Mouse (Mus musculus) embryonic facial prominence, embryonic 11.5 days (tissue): Measurements from ENCODE around the gene Enox1. TPM values are rescaled to one million over a fixed set of nuclear protein-coding genes. Genes with fewer than 3 reads are reported as not detected.

ENCODE experiments used
- ATAC-seq: fragments of 200-750 bp; cut with Nextera tagmentation; replicated peaks from 2 replicates; pipeline ENCODE4 v1.8.0; 2017; ENCODE audit warnings: low read depth; ENCODE audit not compliant: insufficient number of reproducible peaks, low FRiP score, low TSS enrichment
- DNase-seq: peaks from one replicate; pipeline ENCODE4 v3.0.0-alpha.2; 2015; ENCODE audit warnings: low spot score
- H3K27ac ChIP-seq: fragments of 300-500 bp; sonication (generic); replicated peaks from 2 replicates; pipeline ENCODE4 v1.5.1; 2014; ENCODE audit warnings: mild to moderate bottlenecking, low read depth, low read length, control low read depth
- H3K27me3 ChIP-seq: fragments of 300-500 bp; sonication (generic); 2 replicates; pipeline ENCODE4 v1.6.1; 2014; ENCODE audit warnings: mild to moderate bottlenecking, low read length, moderate library complexity, mixed read lengths; ENCODE audit not compliant: control insufficient read depth, insufficient read depth
- H3K36me3 ChIP-seq: fragments of 300-500 bp; sonication (generic); replicated peaks from 2 replicates; pipeline ENCODE4 v1.6.1; 2014; ENCODE audit warnings: low read depth, mild to moderate bottlenecking, low read length, moderate library complexity, mixed read lengths; ENCODE audit not compliant: control insufficient read depth, insufficient read depth
- H3K4me1 ChIP-seq: fragments of 300-500 bp; sonication (generic); 2 replicates; pipeline ENCODE4 v1.6.1; 2014; ENCODE audit warnings: low read length, mixed read lengths; ENCODE audit not compliant: control insufficient read depth, insufficient read depth
- H3K4me2 ChIP-seq: fragments of 300-500 bp; sonication (generic); 2 replicates; pipeline ENCODE4 v1.6.1; 2014; ENCODE audit warnings: low read depth, mild to moderate bottlenecking, control low read depth, low read length, moderate library complexity
- H3K4me3 ChIP-seq: fragments of 300-500 bp; sonication (generic); 2 replicates; pipeline ENCODE4 v1.5.1; 2014; ENCODE audit warnings: low read depth, low read length, control low read depth
- H3K9ac ChIP-seq: fragments of 300-500 bp; sonication (generic); replicated peaks from 2 replicates; pipeline ENCODE4 v1.6.1; 2014; ENCODE audit warnings: mild to moderate bottlenecking, control low read depth, low read length
- H3K9me3 ChIP-seq: fragments of 300-500 bp; sonication (generic); replicated peaks from 2 replicates; pipeline ENCODE4 v1.6.1; 2016; ENCODE audit warnings: mild to moderate bottlenecking, low read length, inconsistent platforms, mixed read lengths; ENCODE audit not compliant: control insufficient read depth
- WGBS: fragments of 180-500 bp; shearing (Covaris S2); extraction: QIAGEN DNeasy Blood & Tissue Kit; methylation state at CpG from one replicate; pipeline ENCODE4 v1.1.7; 2014; 5-methylcytosine and 5-hydroxymethylcytosine counted together
- polyA plus RNA-seq: library from polyadenylated mRNA; unstranded; fragments of >200 nt; fragmentation: Nextera tagmentation; extraction: Ambion mirVana; gene quantifications from 2 replicates; pipeline ENCODE4 v1.2.1, GENCODE M21; 2014

Gene Enox1
- polyA plus RNA-seq, 1 experiment from 2014 or later, result 9.6 TPM

DNA sequence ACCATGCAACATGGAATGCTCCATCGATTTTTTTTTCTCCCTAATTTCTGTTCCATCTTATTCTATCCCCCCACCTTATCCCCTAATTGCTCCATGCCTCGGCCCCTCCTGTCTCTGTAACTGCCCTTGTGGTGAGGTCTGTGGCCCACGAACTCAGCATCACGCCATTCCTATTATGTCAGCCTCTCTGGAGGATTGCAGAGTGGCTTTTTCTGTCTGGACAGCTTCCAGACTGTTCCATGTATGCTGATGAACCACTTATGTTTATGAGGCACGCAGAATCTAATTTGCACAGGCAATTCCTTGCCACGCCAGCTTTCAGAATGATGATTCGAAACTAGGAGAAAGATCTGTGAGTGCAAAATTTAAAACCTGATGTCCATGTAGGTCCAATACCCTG is 521.4 kb downstream of the Enox1 start:
- no peak overlapping the region for H3K4me2 ChIP-seq
- no peak for ATAC-seq
- WGBS, result 74% methylated on average over 7 of the region's 7 CpGs
- DNase-seq, result no peak
- H3K9me3 ChIP-seq, result no peaks in the 10 kb centered on the region
- no peaks in the 10 kb centered on the region for H3K36me3 ChIP-seq
- H3K9ac ChIP-seq, result no peak overlapping the region
- H3K27ac ChIP-seq, result no peak overlapping the region
- no peaks in the 10 kb centered on the region for H3K4me1 ChIP-seq
- H3K27me3 ChIP-seq, result no peaks in the 10 kb centered on the region
- no peak overlapping the region for H3K4me3 ChIP-seq

DNA sequence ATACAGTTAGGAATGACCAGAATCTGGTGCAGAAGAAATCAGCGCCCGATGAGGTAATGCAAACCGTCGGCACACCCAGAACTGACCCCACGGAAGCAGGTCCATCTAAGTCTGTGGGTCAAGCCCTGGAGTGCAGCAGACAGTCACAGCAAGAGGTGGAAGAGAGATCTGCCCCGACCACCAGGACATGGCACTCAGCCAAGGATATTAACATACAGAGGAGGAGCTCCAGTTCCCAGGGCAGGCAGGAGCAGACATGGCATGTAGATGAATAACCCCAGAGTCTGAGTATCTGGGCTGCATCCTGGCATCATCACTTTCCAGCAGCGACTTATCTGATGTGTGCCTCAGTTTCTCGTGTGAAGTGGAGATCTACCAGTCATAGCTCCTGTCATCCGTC is 523.3 kb downstream of the Enox1 start:
- Histone ChIP-seq H3K4me3 (no peak overlapping the region), H3K9ac (no peak overlapping the region), H3K36me3 (no peaks in the 10 kb centered on the region), H3K4me1 (no peaks in the 10 kb centered on the region), H3K27ac (no peak overlapping the region), H3K27me3 (no peaks in the 10 kb centered on the region), H3K4me2 (no peak overlapping the region), H3K9me3 (no peaks in the 10 kb centered on the region)
- DNase-seq (no peak), ATAC-seq (no peak)
- 87% methylated on average over 9 of the region's 9 CpGs for WGBS

GRCm38 (mm10) chr14:77682888-77683555 is 526.5 kb downstream of the Enox1 start:
- 90% methylated on average over 10 of the region's 10 CpGs for WGBS
- Histone ChIP-seq H3K4me1 (no peaks in the 10 kb centered on the region), H3K4me2 (no peak overlapping the region), H3K36me3 (no peaks in the 10 kb centered on the region), H3K9me3 (no peaks in the 10 kb centered on the region), H3K9ac (no peak overlapping the region), H3K4me3 (no peak overlapping the region), H3K27ac (no peak overlapping the region), H3K27me3 (no peaks in the 10 kb centered on the region)
- ATAC-seq, result no peak
- DNase-seq, result no peak

GRCm38 (mm10) chr14:77689816-77690215 is 533.3 kb downstream of the Enox1 start:
- DNase-seq, result no peak
- Histone ChIP-seq H3K9me3 (no peaks in the 10 kb centered on the region), H3K9ac (no peak overlapping the region), H3K27ac (no peak overlapping the region), H3K36me3 (no peaks in the 10 kb centered on the region), H3K4me2 (no peak overlapping the region), H3K4me3 (no peak overlapping the region), H3K27me3 (no peaks in the 10 kb centered on the region), H3K4me1 (no peaks in the 10 kb centered on the region)
- no peak for ATAC-seq
- 87% methylated on average over 4 of the region's 4 CpGs for WGBS

GRCm38 (mm10) chr14:77705006-77705405 is 548.4 kb downstream of the Enox1 start:
- Histone ChIP-seq H3K4me1 (no peaks in the 10 kb centered on the region), H3K9ac (no peak overlapping the region), H3K4me2 (no peak overlapping the region), H3K4me3 (no peak overlapping the region), H3K9me3 (no peaks in the 10 kb centered on the region), H3K27me3 (no peaks in the 10 kb centered on the region), H3K36me3 (no peaks in the 10 kb centered on the region), H3K27ac (no peak overlapping the region)
- no peak for ATAC-seq
- DNase-seq, result no peak
- 62% methylated on average over 6 of the region's 6 CpGs for WGBS

- H3K4me3 ChIP-seq, result no peak overlapping the region
- no peak overlapping the region for H3K9ac ChIP-seq
- no peaks in the 10 kb centered on the region for H3K4me1 ChIP-seq
- ATAC-seq (no peak), DNase-seq (no peak)
- no peaks in the 10 kb centered on the region for H3K36me3 ChIP-seq
- no peaks in the 10 kb centered on the region for H3K9me3 ChIP-seq
- H3K27ac ChIP-seq, result no peak overlapping the region
- no peaks in the 10 kb centered on the region for H3K27me3 ChIP-seq
- 43% methylated on average over 21 of the region's 21 CpGs for WGBS
- H3K4me2 ChIP-seq, result no peak overlapping the region
Measured at GRCm38 (mm10) chr14:77706511-77707246, 550.1 kb downstream of the Enox1 start.

GRCm38 (mm10) chr14:77707279-77707678 is 550.7 kb downstream of the Enox1 start:
- Histone ChIP-seq H3K4me2 (no peak overlapping the region), H3K4me1 (no peaks in the 10 kb centered on the region), H3K9me3 (no peaks in the 10 kb centered on the region), H3K36me3 (no peaks in the 10 kb centered on the region), H3K27me3 (no peaks in the 10 kb centered on the region), H3K9ac (no peak overlapping the region), H3K4me3 (no peak overlapping the region), H3K27ac (no peak overlapping the region)
- DNase-seq (no peak), ATAC-seq (no peak)
- WGBS, result 68% methylated on average over 12 of the region's 12 CpGs

- Histone ChIP-seq H3K4me1 (no peaks in the 10 kb centered on the region), H3K27ac (no peak overlapping the region), H3K36me3 (no peaks in the 10 kb centered on the region), H3K9me3 (no peaks in the 10 kb centered on the region), H3K9ac (no peak overlapping the region), H3K4me2 (no peak overlapping the region), H3K27me3 (no peaks in the 10 kb centered on the region), H3K4me3 (no peak overlapping the region)
- ATAC-seq, result no peak
- peak; percentile 22 for DNase-seq
- WGBS, result 52% methylated on average over 12 of the region's 12 CpGs
Measured at GRCm38 (mm10) chr14:77708354-77709150, 552.0 kb downstream of the Enox1 start.
